Mouse (Mus musculus): ENCODE data around the gene Papolg.

DNA sequence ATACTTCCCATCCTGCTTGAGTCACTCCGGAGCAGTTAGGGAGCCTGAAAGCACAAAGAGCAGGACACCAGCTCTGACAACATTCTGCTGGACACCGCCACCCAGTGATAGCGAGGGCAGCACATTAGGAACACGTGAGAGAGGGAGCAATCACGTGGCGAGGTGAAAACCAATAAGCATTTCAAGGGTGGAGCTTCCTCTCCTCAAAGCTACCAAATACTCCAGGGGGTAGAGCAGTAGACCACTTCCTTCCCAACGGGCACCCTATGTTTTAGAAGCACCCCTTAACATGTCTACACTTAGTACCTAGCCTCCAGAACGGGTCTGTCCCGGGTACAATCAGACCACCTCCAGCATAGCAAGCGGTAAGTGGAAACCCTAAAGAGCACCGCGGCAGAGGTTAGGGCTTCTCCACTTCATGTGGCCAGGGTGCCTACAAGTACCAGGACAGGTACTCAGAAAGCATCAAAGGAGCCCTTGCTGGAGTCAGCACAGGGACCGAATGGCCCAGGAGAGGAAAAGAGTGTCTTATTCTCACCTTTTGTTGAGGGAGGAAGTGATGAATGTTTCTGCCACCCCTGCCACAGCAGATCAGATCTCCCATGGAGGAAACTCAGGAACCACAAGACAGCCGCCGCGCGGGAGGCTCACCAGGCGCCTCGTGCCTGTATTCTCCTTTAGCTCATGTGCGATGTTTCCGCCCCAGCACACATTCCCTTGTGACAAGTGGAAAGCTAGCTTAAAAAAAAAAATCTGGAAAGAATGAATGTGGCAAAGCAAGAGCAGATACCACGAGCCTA is 48.8 kb downstream of the Papolg start:
- TF ChIP-seq CTCF (conservative IDR thresholded peaks at IDR 0.05; ENCODE audit: insufficient read depth, insufficient read length, low read depth, low read length) (no peak), POLR2A (IDR thresholded peaks at IDR 0.05; ENCODE audit: low read depth, low read length) (no peak)
